Mouse (Mus musculus) liver, embryonic 14.5 days (tissue): ENCODE results near the gene Limk2.
A peak's percentile ranks its signal among the peaks of the same experiment; 100 is the strongest.

Experiments used
- CTCF ChIP-seq: IDR thresholded peaks from 2 replicates; pipeline ENCODE4 v1.5.1; 2016; ENCODE audit warnings: antibody characterized with exemption, low read depth, control low read depth
- EP300 ChIP-seq: IDR thresholded peaks from 2 replicates; pipeline ENCODE4 v1.6.1; 2016; ENCODE audit warnings: antibody characterized with exemption, low read depth

DNA sequence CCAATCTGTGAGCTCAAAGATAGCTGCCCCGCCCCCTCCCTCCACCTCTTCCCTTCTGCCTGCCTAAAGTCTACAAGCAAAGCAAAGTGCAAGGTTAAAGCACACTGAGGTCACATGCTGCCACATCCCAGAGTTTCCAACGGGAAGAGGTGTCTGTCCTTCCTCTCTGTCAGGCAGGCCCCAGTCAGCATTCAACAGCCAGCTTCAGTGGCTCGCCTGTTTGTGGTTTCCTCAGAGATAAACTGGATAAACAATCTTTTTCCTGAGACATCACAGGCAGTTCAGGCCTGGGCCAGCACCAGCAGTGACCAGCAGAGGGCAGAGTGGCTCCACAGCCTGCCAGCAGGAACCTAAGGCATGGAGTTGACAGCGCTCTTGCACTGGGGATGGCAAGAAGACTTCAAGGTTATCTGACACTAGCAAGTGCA is 22.0 kb downstream of the Limk2 start:
- TF ChIP-seq CTCF, result peak; percentile 99
- TF ChIP-seq EP300, result no peak
